8 mouse cellular contexts compared by ENCODE assay signal in genomic region chr2:32582830-32583799, GRCm38 (mm10). TPM values are rescaled to one million over a fixed set of nuclear protein-coding genes. Genes with fewer than 3 reads are reported as not detected.
DNase-seq lines count a peak whose midpoint lies in the region; ATAC-seq and TF ChIP-seq lines count a peak whose summit lies in the region.

No protein-coding gene starts in this region.

- H3K4me2 ChIP-seq in forebrain, embryonic 13.5 days = peak overlapping the region; percentile 62
- peak overlapping the region; percentile 45 for H3K4me2 ChIP-seq in heart, postnatal 0 days (ENCODE audit: low read depth, low read length)
- H3K4me2 ChIP-seq in liver, embryonic 15.5 days = peak overlapping the region; percentile 71
- peak overlapping the region; percentile 44 for H3K4me2 ChIP-seq in neural tube, embryonic 11.5 days (ENCODE audit: low read depth)

- TF ChIP-seq EP300 in heart, postnatal 0 days (IDR thresholded peaks at IDR 0.05; ENCODE audit: low read depth) = no peak

- H3K27ac ChIP-seq in ES-E14 (ENCODE audit: insufficient read depth, low read depth, low read length, poor library complexity, severe bottlenecking) = no peak overlapping the region
- no peak overlapping the region for H3K27ac ChIP-seq in forebrain, embryonic 13.5 days
- H3K27ac ChIP-seq in heart, postnatal 0 days (ENCODE audit: low read depth) = no peak overlapping the region
- no peak overlapping the region for H3K27ac ChIP-seq in liver, embryonic 15.5 days (replicated peaks)
- H3K27ac ChIP-seq in neural tube, embryonic 11.5 days (ENCODE audit: low read depth, low read length) = no peak overlapping the region
- no peak overlapping the region for H3K27ac ChIP-seq in testis, adult 2 months (ENCODE audit: control insufficient read depth, insufficient read depth, low read depth, low read length)

- TF ChIP-seq CTCF in heart, postnatal 0 days (IDR thresholded peaks at IDR 0.05; ENCODE audit: low read depth) = peak; percentile 96
- TF ChIP-seq CTCF in testis, adult 2 months (IDR thresholded peaks at IDR 0.05; ENCODE audit: control insufficient read depth, insufficient read depth, insufficient replicate concordance, low read depth, low read length) = peak; percentile 98; the same call in 1 of the 2 replicates

- no peaks in the 10 kb centered on the region for H3K9me3 ChIP-seq in ES-E14 (ENCODE audit: control insufficient read depth, insufficient read depth, low read depth, low read length)
- no peaks in the 10 kb centered on the region for H3K9me3 ChIP-seq in forebrain, embryonic 13.5 days (replicated peaks)
- H3K9me3 ChIP-seq in heart, postnatal 0 days (replicated peaks; ENCODE audit: control insufficient read depth, low read length) = no peaks in the 10 kb centered on the region
- H3K9me3 ChIP-seq in liver, embryonic 15.5 days (replicated peaks) = no peaks in the 10 kb centered on the region
- no peaks in the 10 kb centered on the region for H3K9me3 ChIP-seq in neural tube, embryonic 11.5 days (ENCODE audit: control insufficient read depth, low read length)

- TF ChIP-seq POLR2A in testis, adult 2 months (IDR thresholded peaks at IDR 0.05; ENCODE audit: control insufficient read depth, low read depth, low read length) = no peak

- peak; percentile 83 for DNase-seq in ES-E14 (ENCODE audit: low read depth, low spot score)
- DNase-seq in cerebellum, adult 11 months = peak; percentile 82
- DNase-seq in heart, postnatal 0 days (ENCODE audit: low spot score) = peak; percentile 92
- DNase-seq in kidney, postnatal 25 days = peak; percentile 79 to 85
- peak; percentile 83 for DNase-seq in neural tube, embryonic 11.5 days (ENCODE audit: low spot score)

- H3K9ac ChIP-seq in ES-E14 (ENCODE audit: insufficient read depth, low read depth, low read length, poor library complexity, severe bottlenecking) = peak overlapping the region; percentile 22; the same call in 1 of the 2 replicates
- no peak overlapping the region; the same call in 1 of the 2 replicates for H3K9ac ChIP-seq in forebrain, embryonic 13.5 days
- no peak overlapping the region for H3K9ac ChIP-seq in heart, postnatal 0 days (replicated peaks; ENCODE audit: low read depth, low read length)
- peak overlapping the region; percentile 23; the same call in 1 of the 2 replicates for H3K9ac ChIP-seq in liver, embryonic 15.5 days
- peak overlapping the region; percentile 35; the same call in 1 of the 2 replicates for H3K9ac ChIP-seq in neural tube, embryonic 11.5 days (ENCODE audit: low read length)

- 15% methylated on average over 37 of the region's 37 CpGs for WGBS in forebrain, embryonic 13.5 days
- 13% methylated on average over 37 of the region's 37 CpGs for WGBS in heart, postnatal 0 days
- 12% methylated on average over 37 of the region's 37 CpGs for WGBS in liver, embryonic 15.5 days (ENCODE audit: insufficient replicate concordance)
- 16% methylated on average over 37 of the region's 37 CpGs for WGBS in neural tube, embryonic 11.5 days

- H3K27me3 ChIP-seq in forebrain, embryonic 13.5 days = peaks cover 23% of the 10 kb centered on the region
- peaks cover 11% of the 10 kb centered on the region; the same call in 1 of the 2 replicates for H3K27me3 ChIP-seq in heart, postnatal 0 days (ENCODE audit: control insufficient read depth, insufficient read depth, low read length)
- peaks cover 39% of the 10 kb centered on the region for H3K27me3 ChIP-seq in liver, embryonic 15.5 days
- peaks cover 12% of the 10 kb centered on the region; the same call in 1 of the 2 replicates for H3K27me3 ChIP-seq in neural tube, embryonic 11.5 days (ENCODE audit: control insufficient read depth, insufficient read depth, low read length)
- no peaks in the 10 kb centered on the region for H3K27me3 ChIP-seq in testis, adult 2 months (ENCODE audit: control insufficient read depth, insufficient read depth, low read length)

- ATAC-seq in forebrain, embryonic 13.5 days = peak; percentile 77
- peak; percentile 67 for ATAC-seq in heart, postnatal 0 days (ENCODE audit: insufficient read depth, low read depth)
- ATAC-seq in liver, embryonic 15.5 days (ENCODE audit: insufficient read depth) = peak; percentile 36
- ATAC-seq in neural tube, embryonic 11.5 days (ENCODE audit: insufficient read depth, low FRiP score, low TSS enrichment) = peak; percentile 79

- no peaks in the 10 kb centered on the region for H3K36me3 ChIP-seq in ES-E14 (ENCODE audit: control insufficient read depth, insufficient read depth, low read length, poor library complexity, severe bottlenecking)
- H3K36me3 ChIP-seq in forebrain, embryonic 13.5 days (ENCODE audit: poor library complexity, severe bottlenecking) = no peaks in the 10 kb centered on the region
- no peaks in the 10 kb centered on the region for H3K36me3 ChIP-seq in heart, postnatal 0 days (replicated peaks; ENCODE audit: control insufficient read depth, insufficient read depth, low read length)
- H3K36me3 ChIP-seq in liver, embryonic 15.5 days (replicated peaks) = no peaks in the 10 kb centered on the region
- H3K36me3 ChIP-seq in neural tube, embryonic 11.5 days (ENCODE audit: control insufficient read depth, insufficient read depth, low read length) = no peaks in the 10 kb centered on the region
- no peaks in the 10 kb centered on the region for H3K36me3 ChIP-seq in testis, adult 2 months (ENCODE audit: control insufficient read depth, insufficient read depth, low read length)

- in situ Hi-C loops in ES-E14 (cut with MboI; ENCODE audit: low sequenced_read_pairs in 2 of 2, unreplicated experiment in 2 of 2) = no loop called here

- H3K4me3 ChIP-seq in ES-E14 (ENCODE audit: insufficient read depth in 1 of 2, low read depth in 1 of 2, low read length in 2 of 2, poor library complexity in 1 of 2, severe bottlenecking in 1 of 2) = peak overlapping the region; percentile 26 to 30
- H3K4me3 ChIP-seq in forebrain, embryonic 13.5 days = peak overlapping the region; percentile 31
- peak overlapping the region; percentile 5; the same call in 1 of the 2 replicates for H3K4me3 ChIP-seq in heart, postnatal 0 days (ENCODE audit: low read depth, low read length)
- peak overlapping the region; percentile 31 for H3K4me3 ChIP-seq in liver, embryonic 15.5 days (replicated peaks)
- peak overlapping the region; percentile 21 for H3K4me3 ChIP-seq in neural tube, embryonic 11.5 days (ENCODE audit: low read depth, low read length)
- H3K4me3 ChIP-seq in testis, adult 2 months (ENCODE audit: control insufficient read depth, low read depth, low read length) = peak overlapping the region; percentile 37

- peaks cover 3 to 7% of the 10 kb centered on the region in 2 experiments; a peak in 3 of 4 replicates for H3K4me1 ChIP-seq in ES-E14 (ENCODE audit: control insufficient read depth in 2 of 2, insufficient read depth in 2 of 2, low read length in 2 of 2, poor library complexity in 1 of 2)
- peaks cover 19% of the 10 kb centered on the region for H3K4me1 ChIP-seq in forebrain, embryonic 13.5 days
- H3K4me1 ChIP-seq in heart, postnatal 0 days (ENCODE audit: control insufficient read depth, insufficient read depth) = peaks cover 6% of the 10 kb centered on the region
- peaks cover 41% of the 10 kb centered on the region for H3K4me1 ChIP-seq in liver, embryonic 15.5 days (replicated peaks)
- H3K4me1 ChIP-seq in neural tube, embryonic 11.5 days (ENCODE audit: control insufficient read depth, insufficient read depth, low read length) = peaks cover 5% of the 10 kb centered on the region; the same call in 1 of the 2 replicates
- H3K4me1 ChIP-seq in testis, adult 2 months (ENCODE audit: control insufficient read depth, insufficient read depth, low read length) = peaks cover 6% of the 10 kb centered on the region

RNA-seq across cellular contexts. Expression of gene St6galnac4, which starts 3.8 kb away (rescaled TPM):
- total RNA-seq in ES-E14 (2012; rRNA removed) = 9.4 and 14.8 TPM in 2 replicates
- 14.5 and 16.5 TPM in 2 replicates for polyA plus RNA-seq in forebrain, embryonic 13.5 days (2015; fragmentation: Nextera tagmentation; extraction: Ambion mirVana)
- total RNA-seq in heart, postnatal 0 days (2014; rRNA removed; ENCODE audit: low replicate concordance) = 25.7 and 28.0 TPM in 2 replicates
- 25.5 and 27.0 TPM in 2 replicates for polyA plus RNA-seq in heart, postnatal 0 days (2015; fragmentation: Nextera tagmentation; extraction: Ambion mirVana)
- 7.9 and 8.5 TPM in 2 replicates for polyA plus RNA-seq in liver, embryonic 15.5 days (2015; fragmentation: Nextera tagmentation; extraction: Ambion mirVana)
- polyA plus RNA-seq in neural tube, embryonic 11.5 days (2014; fragmentation: Nextera tagmentation; extraction: Ambion mirVana) = 20.9 and 21.8 TPM in 2 replicates
- 1.4 and 1.6 TPM in 2 replicates for polyA plus RNA-seq in testis, adult 2 months (2012; rRNA removed)

RNA-seq across cellular contexts. Expression of gene 9430097D07Rik, which starts 7.6 kb away (rescaled TPM):
- total RNA-seq in ES-E14 (2012; rRNA removed) = 0.37 and 0.71 TPM in 2 replicates
- 0.18 and 0.39 TPM in 2 replicates for polyA plus RNA-seq in forebrain, embryonic 13.5 days (2015; fragmentation: Nextera tagmentation; extraction: Ambion mirVana)
- not detected in 2 replicates for total RNA-seq in heart, postnatal 0 days (2014; rRNA removed; ENCODE audit: low replicate concordance)
- polyA plus RNA-seq in heart, postnatal 0 days (2015; fragmentation: Nextera tagmentation; extraction: Ambion mirVana) = not detected in 2 replicates
- polyA plus RNA-seq in liver, embryonic 15.5 days (2015; fragmentation: Nextera tagmentation; extraction: Ambion mirVana) = not detected in 2 replicates
- polyA plus RNA-seq in neural tube, embryonic 11.5 days (2014; fragmentation: Nextera tagmentation; extraction: Ambion mirVana) = 0.25 and 0.58 TPM in 2 replicates
- polyA plus RNA-seq in testis, adult 2 months (2012; rRNA removed) = 2.2 and 2.3 TPM in 2 replicates

RNA-seq across cellular contexts. Expression of gene Pip5kl1, which starts 8.5 kb away (rescaled TPM):
- 3.5 and 5.0 TPM in 2 replicates for total RNA-seq in ES-E14 (2012; rRNA removed)
- 1.7 and 3.4 TPM in 2 replicates for polyA plus RNA-seq in forebrain, embryonic 13.5 days (2015; fragmentation: Nextera tagmentation; extraction: Ambion mirVana)
- not detected in 2 replicates for total RNA-seq in heart, postnatal 0 days (2014; rRNA removed; ENCODE audit: low replicate concordance)
- polyA plus RNA-seq in heart, postnatal 0 days (2015; fragmentation: Nextera tagmentation; extraction: Ambion mirVana) = 0.18 TPM in 1 of 2 replicates, not detected in the other
- 0.22 TPM in 1 of 2 replicates, not detected in the other for polyA plus RNA-seq in liver, embryonic 15.5 days (2015; fragmentation: Nextera tagmentation; extraction: Ambion mirVana)
- 2.6 and 3.6 TPM in 2 replicates for polyA plus RNA-seq in neural tube, embryonic 11.5 days (2014; fragmentation: Nextera tagmentation; extraction: Ambion mirVana)
- 39.7 and 47.8 TPM in 2 replicates for polyA plus RNA-seq in testis, adult 2 months (2012; rRNA removed)

RNA-seq across cellular contexts. Expression of gene Dpm2, which starts 12.5 kb away (rescaled TPM):
- 38.0 and 44.1 TPM in 2 replicates for total RNA-seq in ES-E14 (2012; rRNA removed)
- 127 and 129 TPM in 2 replicates for polyA plus RNA-seq in forebrain, embryonic 13.5 days (2015; fragmentation: Nextera tagmentation; extraction: Ambion mirVana)
- 17.9 and 31.0 TPM in 2 replicates for total RNA-seq in heart, postnatal 0 days (2014; rRNA removed; ENCODE audit: low replicate concordance)
- polyA plus RNA-seq in heart, postnatal 0 days (2015; fragmentation: Nextera tagmentation; extraction: Ambion mirVana) = 56.1 and 58.4 TPM in 2 replicates
- 48.2 and 49.0 TPM in 2 replicates for polyA plus RNA-seq in liver, embryonic 15.5 days (2015; fragmentation: Nextera tagmentation; extraction: Ambion mirVana)
- 110 and 111 TPM in 2 replicates for polyA plus RNA-seq in neural tube, embryonic 11.5 days (2014; fragmentation: Nextera tagmentation; extraction: Ambion mirVana)
- 100 and 110 TPM in 2 replicates for polyA plus RNA-seq in testis, adult 2 months (2012; rRNA removed)

RNA-seq across cellular contexts. Expression of gene St6galnac6, which starts 16.4 kb away (rescaled TPM):
- total RNA-seq in ES-E14 (2012; rRNA removed) = 18.0 and 27.2 TPM in 2 replicates
- 10.0 and 10.8 TPM in 2 replicates for polyA plus RNA-seq in forebrain, embryonic 13.5 days (2015; fragmentation: Nextera tagmentation; extraction: Ambion mirVana)
- total RNA-seq in heart, postnatal 0 days (2014; rRNA removed; ENCODE audit: low replicate concordance) = 102 and 117 TPM in 2 replicates
- 44.1 and 44.3 TPM in 2 replicates for polyA plus RNA-seq in heart, postnatal 0 days (2015; fragmentation: Nextera tagmentation; extraction: Ambion mirVana)
- 11.6 and 11.7 TPM in 2 replicates for polyA plus RNA-seq in liver, embryonic 15.5 days (2015; fragmentation: Nextera tagmentation; extraction: Ambion mirVana)
- polyA plus RNA-seq in neural tube, embryonic 11.5 days (2014; fragmentation: Nextera tagmentation; extraction: Ambion mirVana) = 4.8 and 5.1 TPM in 2 replicates
- 17.6 and 24.7 TPM in 2 replicates for polyA plus RNA-seq in testis, adult 2 months (2012; rRNA removed)

Comparison
In these comparisons a context has a peak if more than half of its experiments do, and no peak if none do; other contexts are left out.
1. H3K9ac ChIP-seq: peak in ES-E14 (single experiment), liver, embryonic 15.5 days (single experiment) and neural tube, embryonic 11.5 days (single experiment); none in forebrain, embryonic 13.5 days (single experiment) and heart, postnatal 0 days (single experiment).
2. Peak in every context shown above with its lines, with median percentiles within 50 percentile points of each other: DNase-seq, H3K4me3 ChIP-seq, ATAC-seq and H3K4me2 ChIP-seq.